Mouse (Mus musculus) lung, postnatal 0 days (tissue): ENCODE results near the gene Ifngr1. TPM values are rescaled to one million over a fixed set of nuclear protein-coding genes. Genes with fewer than 3 reads are reported as not detected.

Source experiments
- ATAC-seq: fragments of 200-750 bp; cut with Nextera tagmentation; 2 replicates; pipeline ENCODE4 v1.8.0; 2017; ENCODE audit warnings: moderate library complexity
- DNase-seq: peaks from one replicate; pipeline ENCODE4 v3.0.0-alpha.2; 2016; ENCODE audit warnings: low spot score
- H3K27ac ChIP-seq: fragments of 300-500 bp; sonication (generic); 2 replicates; pipeline ENCODE4 v1.5.1; 2014; ENCODE audit warnings: antibody characterized with exemption, mild to moderate bottlenecking, low read length, mixed read lengths
- H3K27me3 ChIP-seq: fragments of 300-500 bp; sonication (generic); replicated peaks from 2 replicates; pipeline ENCODE4 v1.6.1; 2014; ENCODE audit warnings: low read length, mixed read lengths; ENCODE audit not compliant: insufficient read depth
- H3K36me3 ChIP-seq: fragments of 300-500 bp; sonication (generic); 2 replicates; pipeline ENCODE4 v1.6.1; 2014; ENCODE audit warnings: low read length, mixed read lengths; ENCODE audit not compliant: insufficient read depth
- H3K4me1 ChIP-seq: fragments of 300-500 bp; sonication (generic); 2 replicates; pipeline ENCODE4 v1.6.1; 2014; ENCODE audit warnings: antibody characterized with exemption, low read depth, low read length, mixed read lengths; ENCODE audit not compliant: insufficient read depth
- H3K4me2 ChIP-seq: fragments of 300-500 bp; sonication (generic); replicated peaks from 2 replicates; pipeline ENCODE4 v1.6.1; 2014; ENCODE audit warnings: low read depth, mild to moderate bottlenecking, low read length, moderate library complexity, mixed read lengths
- H3K4me3 ChIP-seq: fragments of 300-500 bp; sonication (generic); 2 replicates; pipeline ENCODE4 v1.5.1; 2014; ENCODE audit warnings: low read depth, low read length
- H3K9ac ChIP-seq: fragments of 300-500 bp; sonication (generic); replicated peaks from 2 replicates; pipeline ENCODE4 v1.6.1; 2014; ENCODE audit warnings: low read depth, mild to moderate bottlenecking
- H3K9me3 ChIP-seq: fragments of 300-500 bp; sonication (generic); 2 replicates; pipeline ENCODE4 v1.6.1; 2016; ENCODE audit warnings: low read length, mixed read lengths
- CTCF ChIP-seq: IDR thresholded peaks from 2 replicates; pipeline ENCODE4 v1.5.1; 2016; ENCODE audit warnings: antibody characterized with exemption, mild to moderate bottlenecking
- EP300 ChIP-seq: IDR thresholded peaks from 2 replicates; pipeline ENCODE4 v1.6.1; 2016; ENCODE audit warnings: antibody characterized with exemption, mild to moderate bottlenecking, control low read depth
- WGBS: fragments of 180-500 bp; shearing (Covaris S2); extraction: QIAGEN DNeasy Blood & Tissue Kit; methylation state at CpG from one replicate; pipeline ENCODE4 v1.1.7; 2014; 5-methylcytosine and 5-hydroxymethylcytosine counted together
- polyA plus RNA-seq: library from polyadenylated mRNA; unstranded; fragments of >200 nt; fragmentation: Nextera tagmentation; extraction: Ambion mirVana; gene quantifications from 2 replicates; pipeline ENCODE4 v1.2.1, GENCODE M21; 2015

Ifngr1 gene
- polyA plus RNA-seq, 1 experiment from 2014 or later, result 159 TPM

GRCm38 (mm10) chr10:19570716-19571115 is 21.0 kb upstream of the Ifngr1 start:
- Histone ChIP-seq H3K9ac (no peak overlapping the region), H3K4me2 (no peak overlapping the region), H3K9me3 (no peaks in the 10 kb centered on the region), H3K27me3 (no peaks in the 10 kb centered on the region), H3K4me3 (no peak overlapping the region), H3K4me1 (no peaks in the 10 kb centered on the region), H3K36me3 (no peaks in the 10 kb centered on the region), H3K27ac (no peak overlapping the region)
- no peak for TF ChIP-seq EP300
- no peak for TF ChIP-seq CTCF
- WGBS, result 50% methylated on average over 1 of the region's 1 CpGs
- DNase-seq (peak; percentile 39), ATAC-seq (peak; percentile 16)

GRCm38 (mm10) chr10:19577571-19577970 is 14.2 kb upstream of the Ifngr1 start:
- Histone ChIP-seq H3K27ac (no peak overlapping the region), H3K36me3 (no peaks in the 10 kb centered on the region), H3K4me2 (no peak overlapping the region), H3K9me3 (no peaks in the 10 kb centered on the region), H3K4me1 (no peaks in the 10 kb centered on the region), H3K9ac (no peak overlapping the region), H3K4me3 (no peak overlapping the region), H3K27me3 (no peaks in the 10 kb centered on the region)
- DNase-seq (no peak), ATAC-seq (no peak)
- TF ChIP-seq CTCF (no peak), EP300 (no peak)
- 88% methylated on average over 3 of the region's 3 CpGs for WGBS

GRCm38 (mm10) chr10:19578001-19578400 is 13.7 kb upstream of the Ifngr1 start:
- no peaks in the 10 kb centered on the region for H3K9me3 ChIP-seq
- DNase-seq, result no peak
- 60% methylated on average over 6 of the region's 6 CpGs for WGBS
- TF ChIP-seq EP300, result no peak
- TF ChIP-seq CTCF, result no peak
- H3K4me3 ChIP-seq, result no peak overlapping the region
- H3K4me1 ChIP-seq, result no peaks in the 10 kb centered on the region
- ATAC-seq, result no peak
- H3K4me2 ChIP-seq, result no peak overlapping the region
- H3K36me3 ChIP-seq, result no peaks in the 10 kb centered on the region
- H3K27ac ChIP-seq, result no peak overlapping the region
- H3K27me3 ChIP-seq, result no peaks in the 10 kb centered on the region
- no peak overlapping the region for H3K9ac ChIP-seq

- no peak overlapping the region for H3K4me2 ChIP-seq
- no peak overlapping the region for H3K9ac ChIP-seq
- TF ChIP-seq CTCF, result no peak
- no peak for TF ChIP-seq EP300
- no peaks in the 10 kb centered on the region for H3K4me1 ChIP-seq
- WGBS, result 45% methylated on average over 9 of the region's 9 CpGs
- H3K4me3 ChIP-seq, result no peak overlapping the region
- no peak overlapping the region for H3K27ac ChIP-seq
- H3K9me3 ChIP-seq, result no peaks in the 10 kb centered on the region
- no peaks in the 10 kb centered on the region for H3K36me3 ChIP-seq
- ATAC-seq (peak; percentile 21; the same call in 1 of the 2 replicates), DNase-seq (peak; percentile 52)
- H3K27me3 ChIP-seq, result no peaks in the 10 kb centered on the region
These were observed 13.3 kb upstream of the Ifngr1 start for GRCm38 (mm10) chr10:19578409-19578986.

GRCm38 (mm10) chr10:19580660-19581059 is 11.1 kb upstream of the Ifngr1 start:
- WGBS, result 77% methylated on average over 3 of the region's 3 CpGs

GRCm38 (mm10) chr10:19581844-19582582 is 9.7 kb upstream of the Ifngr1 start:
- ATAC-seq, result peak; percentile 33; the same call in 1 of the 2 replicates
- no peak for TF ChIP-seq CTCF
- TF ChIP-seq EP300, result no peak
- no peak overlapping the region for H3K27ac ChIP-seq

More at GRCm38 (mm10) chr10:19580660-19581059, 11.1 kb upstream of the Ifngr1 start:
- Histone ChIP-seq H3K4me2 (no peak overlapping the region), H3K27me3 (no peaks in the 10 kb centered on the region), H3K36me3 (no peaks in the 10 kb centered on the region), H3K4me1 (no peaks in the 10 kb centered on the region; the same call in 1 of the 2 replicates), H3K27ac (no peak overlapping the region), H3K4me3 (no peak overlapping the region), H3K9me3 (no peaks in the 10 kb centered on the region), H3K9ac (no peak overlapping the region)
- ATAC-seq (no peak), DNase-seq (no peak)
- TF ChIP-seq EP300 (no peak), CTCF (no peak)

More at GRCm38 (mm10) chr10:19581844-19582582, 9.7 kb upstream of the Ifngr1 start:
- no peaks in the 10 kb centered on the region; the same call in 1 of the 2 replicates for H3K4me1 ChIP-seq
- H3K9ac ChIP-seq, result no peak overlapping the region
- no peak overlapping the region for H3K4me3 ChIP-seq
- no peaks in the 10 kb centered on the region for H3K9me3 ChIP-seq
- H3K4me2 ChIP-seq, result no peak overlapping the region
- no peaks in the 10 kb centered on the region for H3K27me3 ChIP-seq
- DNase-seq, result peak; percentile 53
- H3K36me3 ChIP-seq, result no peaks in the 10 kb centered on the region
- WGBS, result 38% methylated on average over 8 of the region's 9 CpGs
